Mouse (Mus musculus): ENCODE measurements around the gene Scamp4.

GRCm38 (mm10) chr10:80560621-80561020, 42.1 kb upstream of the Scamp4 start:
- no peak for TF ChIP-seq CTCF (conservative IDR thresholded peaks at IDR 0.05 in 1 of 2, IDR thresholded peaks at IDR 0.05 in 1 of 2; ENCODE audit: low read depth in 2 of 2, low read length in 2 of 2)
- no peak for TF ChIP-seq ZKSCAN1 (IDR thresholded peaks at IDR 0.05; ENCODE audit: borderline replicate concordance, low read depth, low read length)
- TF ChIP-seq SMC3 (IDR thresholded peaks at IDR 0.05; ENCODE audit: low read depth, low read length): no peak
- no peak for TF ChIP-seq PAX5 (IDR thresholded peaks at IDR 0.05; ENCODE audit: low read length)
- TF ChIP-seq POLR2A (IDR thresholded peaks at IDR 0.05; ENCODE audit: low read depth, low read length): no peak
- TF ChIP-seq POLR2AphosphoS2 (IDR thresholded peaks at IDR 0.05; ENCODE audit: low read depth, low read length): no peak
- no peak for TF ChIP-seq E2F4 (IDR thresholded peaks at IDR 0.05; ENCODE audit: insufficient replicate concordance, low read depth, low read length)
- no peak for TF ChIP-seq USF1 (IDR thresholded peaks at IDR 0.05; ENCODE audit: low read depth, low read length)
- TF ChIP-seq NRF1 (IDR thresholded peaks at IDR 0.05; ENCODE audit: low read depth, low read length): no peak
- TF ChIP-seq TCF12 (IDR thresholded peaks at IDR 0.05; ENCODE audit: low read depth, low read length): no peak
